Mouse (Mus musculus): Measurements from ENCODE around the gene Kitl. TPM values are rescaled to one million over a fixed set of nuclear protein-coding genes. Genes with fewer than 3 reads are reported as not detected.

Gene Kitl
- polyA plus RNA-seq, 1 experiment = 10.3 TPM

DNA sequence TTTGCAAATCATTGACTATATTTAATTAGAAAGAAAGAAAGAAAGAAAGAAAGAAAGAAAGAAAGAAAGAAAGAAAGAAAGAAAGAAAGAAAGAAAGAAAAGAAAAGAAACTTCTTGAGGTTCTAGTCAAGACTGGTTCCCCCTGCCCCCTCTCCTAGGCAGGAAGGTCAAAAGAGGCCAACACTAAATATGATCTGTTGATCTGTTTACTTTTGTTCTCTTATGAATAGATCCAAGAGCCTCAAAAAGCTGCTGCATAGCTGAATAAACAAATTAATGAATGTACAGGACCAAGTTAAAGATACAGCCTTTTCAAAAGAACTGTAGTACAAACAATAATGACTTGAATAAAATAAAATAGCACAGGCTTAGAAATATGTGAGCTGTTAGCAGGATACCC is 57.7 kb downstream of the Kitl start:
- Histone ChIP-seq H3K4me3 (ENCODE audit: insufficient read depth, low read depth, low read length) (no peak overlapping the region), H3K4me1 (ENCODE audit: control insufficient read depth, insufficient read depth, low read length) (no peaks in the 10 kb centered on the region), H3K27me3 (replicated peaks; ENCODE audit: control insufficient read depth, insufficient read depth, low read length) (no peaks in the 10 kb centered on the region), H3K36me3 (ENCODE audit: control insufficient read depth, insufficient read depth, low read length) (no peaks in the 10 kb centered on the region), H3K27ac (ENCODE audit: insufficient read depth, low read depth, low read length) (no peak overlapping the region)
- TF ChIP-seq CTCF (conservative IDR thresholded peaks at IDR 0.05; ENCODE audit: insufficient read depth, insufficient read length, low read depth, low read length) = no peak
- TF ChIP-seq POLR2A (IDR thresholded peaks at IDR 0.05; ENCODE audit: low read depth, low read length) = no peak
- DNase-seq = no peak

DNA sequence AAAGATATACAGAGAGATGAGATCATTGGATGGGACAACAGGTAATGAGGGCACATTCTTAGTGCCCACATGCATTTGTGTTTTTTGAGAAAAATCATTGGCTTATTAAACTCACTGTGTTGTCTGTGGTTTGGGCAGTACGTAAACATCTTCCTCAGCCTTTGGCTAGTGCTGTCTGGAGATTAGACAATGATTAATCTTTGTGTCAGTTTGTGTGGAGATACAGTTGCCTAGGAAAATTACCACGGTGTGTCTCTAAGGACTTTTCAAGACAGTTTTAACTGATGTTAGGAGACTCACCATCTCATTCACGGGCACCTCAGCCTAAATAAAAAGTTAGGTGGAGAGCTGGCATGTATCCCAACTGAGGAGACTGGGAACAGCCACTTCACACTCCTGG is 85.7 kb downstream of the Kitl start:
- WGBS = 22% methylated on average over 3 of the region's 3 CpGs
- no peak overlapping the region for H3K4me3 ChIP-seq (ENCODE audit: insufficient read depth, low read depth, low read length)
- H3K4me1 ChIP-seq (ENCODE audit: control insufficient read depth, insufficient read depth, low read length) = no peaks in the 10 kb centered on the region
- peak; percentile 4 for DNase-seq
- no peaks in the 10 kb centered on the region for H3K27me3 ChIP-seq (replicated peaks; ENCODE audit: control insufficient read depth, insufficient read depth, low read length)
- TF ChIP-seq POLR2A (IDR thresholded peaks at IDR 0.05; ENCODE audit: low read depth, low read length) = no peak
- TF ChIP-seq CTCF (conservative IDR thresholded peaks at IDR 0.05; ENCODE audit: insufficient read depth, insufficient read length, low read depth, low read length) = no peak
- no peaks in the 10 kb centered on the region for H3K36me3 ChIP-seq (ENCODE audit: control insufficient read depth, insufficient read depth, low read length)
- no peak overlapping the region for H3K27ac ChIP-seq (ENCODE audit: insufficient read depth, low read depth, low read length)

DNA sequence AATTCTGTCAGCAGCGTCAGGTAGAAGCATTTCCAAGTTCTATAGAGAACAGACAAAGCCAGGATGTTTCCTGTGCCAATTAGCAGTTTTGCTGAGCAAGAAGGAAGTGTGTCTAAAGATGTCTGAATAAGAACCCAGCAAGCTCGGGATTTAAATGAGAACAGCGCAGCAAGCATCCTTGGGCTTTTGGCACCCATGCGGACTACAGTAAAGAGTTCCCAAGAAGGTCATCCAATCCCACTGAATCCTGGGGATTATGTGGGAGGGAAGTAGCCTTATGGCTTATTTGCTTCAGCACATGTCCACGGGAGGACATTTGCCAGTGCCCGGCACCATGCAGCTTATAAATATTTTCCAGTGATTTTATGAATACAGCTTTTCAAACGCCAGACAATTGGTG is 95.8 kb downstream of the Kitl start:
- Histone ChIP-seq H3K4me1 (ENCODE audit: control insufficient read depth, insufficient read depth, low read length) (no peaks in the 10 kb centered on the region), H3K36me3 (ENCODE audit: control insufficient read depth, insufficient read depth, low read length) (no peaks in the 10 kb centered on the region), H3K4me3 (ENCODE audit: insufficient read depth, low read depth, low read length) (no peak overlapping the region), H3K27ac (ENCODE audit: insufficient read depth, low read depth, low read length) (no peak overlapping the region), H3K27me3 (replicated peaks; ENCODE audit: control insufficient read depth, insufficient read depth, low read length) (no peaks in the 10 kb centered on the region; the same call in 1 of the 2 replicates)
- DNase-seq = no peak
- TF ChIP-seq CTCF (conservative IDR thresholded peaks at IDR 0.05; ENCODE audit: insufficient read depth, insufficient read length, low read depth, low read length) (no peak), POLR2A (IDR thresholded peaks at IDR 0.05; ENCODE audit: low read depth, low read length) (no peak)
- 61% methylated on average over 7 of the region's 7 CpGs for WGBS

DNA sequence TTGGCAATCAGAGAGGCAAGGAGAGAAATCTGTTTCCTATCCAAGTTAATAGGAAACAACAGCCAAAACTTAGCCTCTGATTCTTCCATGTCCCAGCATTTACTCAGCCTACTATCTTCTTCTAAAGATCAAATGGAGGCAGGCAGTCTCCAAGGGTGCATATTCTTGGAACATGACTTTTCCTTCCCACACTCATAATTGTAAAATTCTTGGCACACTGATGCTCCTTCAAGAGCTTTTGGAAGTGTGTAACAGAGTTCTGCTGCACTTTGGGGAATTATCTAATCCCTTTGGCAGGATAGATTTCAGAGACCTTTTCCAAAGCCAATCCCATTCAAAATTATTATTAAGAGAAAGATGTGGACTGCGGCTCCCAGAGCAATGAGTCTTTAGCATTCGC is 100.1 kb downstream of the Kitl start:
- Histone ChIP-seq H3K27me3 (replicated peaks; ENCODE audit: control insufficient read depth, insufficient read depth, low read length) (no peaks in the 10 kb centered on the region; the same call in 1 of the 2 replicates), H3K4me3 (ENCODE audit: insufficient read depth, low read depth, low read length) (no peak overlapping the region), H3K27ac (ENCODE audit: insufficient read depth, low read depth, low read length) (no peak overlapping the region), H3K4me1 (ENCODE audit: control insufficient read depth, insufficient read depth, low read length) (no peaks in the 10 kb centered on the region), H3K36me3 (ENCODE audit: control insufficient read depth, insufficient read depth, low read length) (no peaks in the 10 kb centered on the region)
- TF ChIP-seq POLR2A (IDR thresholded peaks at IDR 0.05; ENCODE audit: low read depth, low read length) (no peak), CTCF (conservative IDR thresholded peaks at IDR 0.05; ENCODE audit: insufficient read depth, insufficient read length, low read depth, low read length) (no peak)
- DNase-seq = no peak
- 96% methylated on average over 2 of the region's 2 CpGs for WGBS

DNA sequence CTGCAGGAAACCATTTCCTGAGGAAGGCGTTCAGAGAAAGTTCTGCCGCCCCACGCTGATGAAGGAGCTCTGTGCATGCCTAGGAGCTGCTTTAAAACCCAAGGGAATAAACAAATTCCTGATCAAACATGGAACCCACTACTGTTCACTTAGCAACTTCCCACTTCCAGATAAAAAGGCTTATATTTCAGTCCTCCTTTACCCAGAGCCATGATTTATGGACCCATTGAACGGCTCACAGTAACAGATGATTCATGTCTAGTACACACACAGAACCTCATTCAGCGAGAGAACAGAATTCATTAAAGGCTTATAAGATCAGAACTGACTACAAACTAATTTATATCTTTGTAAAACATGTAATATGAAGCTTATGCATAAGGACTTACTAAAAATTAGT is 109.0 kb downstream of the Kitl start:
- Histone ChIP-seq H3K4me1 (ENCODE audit: control insufficient read depth, insufficient read depth, low read length) (no peaks in the 10 kb centered on the region), H3K27ac (ENCODE audit: insufficient read depth, low read depth, low read length) (no peak overlapping the region), H3K36me3 (ENCODE audit: control insufficient read depth, insufficient read depth, low read length) (no peaks in the 10 kb centered on the region), H3K4me3 (ENCODE audit: insufficient read depth, low read depth, low read length) (no peak overlapping the region), H3K27me3 (replicated peaks; ENCODE audit: control insufficient read depth, insufficient read depth, low read length) (no peaks in the 10 kb centered on the region)
- DNase-seq = no peak
- WGBS = 48% methylated on average over 5 of the region's 5 CpGs
- no peak for TF ChIP-seq CTCF (conservative IDR thresholded peaks at IDR 0.05; ENCODE audit: insufficient read depth, insufficient read length, low read depth, low read length)
- TF ChIP-seq POLR2A (IDR thresholded peaks at IDR 0.05; ENCODE audit: low read depth, low read length) = no peak

DNA sequence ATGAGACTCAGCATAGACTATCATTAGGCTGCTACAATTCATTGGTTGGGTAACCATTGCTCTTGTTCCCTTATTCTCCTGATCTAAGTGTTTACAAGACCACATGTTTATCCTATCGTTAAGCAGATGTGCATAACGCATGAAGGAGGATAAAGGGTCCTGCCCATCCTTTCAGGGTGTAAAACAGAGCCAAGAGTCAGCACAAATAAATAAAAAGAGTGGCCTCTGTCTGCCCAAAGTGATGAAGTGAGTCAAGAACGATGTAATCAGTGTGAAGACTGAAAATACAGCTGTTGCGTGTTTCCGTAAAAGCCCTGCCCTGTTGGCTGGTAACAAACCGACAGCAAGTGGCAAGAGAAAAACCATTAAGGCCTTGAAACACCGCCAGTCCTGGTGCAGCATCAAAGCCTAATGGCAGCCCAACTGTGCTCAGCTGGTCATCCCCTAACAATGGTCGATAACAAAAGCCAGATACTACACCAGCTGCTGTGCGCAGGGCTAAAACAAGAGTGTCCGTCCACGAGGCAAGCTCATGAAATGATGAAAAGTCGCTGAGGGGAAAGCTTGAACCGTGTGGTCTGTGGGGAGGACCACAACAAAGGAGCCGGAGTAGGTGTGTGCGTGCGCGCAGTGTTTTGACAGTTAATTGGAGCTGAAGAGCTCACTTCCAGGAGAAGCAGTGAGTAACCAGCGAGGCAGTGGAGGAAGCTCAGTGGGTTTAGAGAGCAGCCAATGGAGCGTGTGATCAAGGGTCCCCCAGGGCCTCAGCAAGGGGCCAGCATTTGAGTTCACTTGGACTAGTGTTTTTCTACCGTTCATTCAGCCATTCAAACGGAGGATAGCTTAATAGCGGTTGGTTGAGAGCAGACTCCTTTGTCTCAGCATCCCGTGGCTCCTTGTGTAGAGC is 112.7 kb downstream of the Kitl start:
- no peak overlapping the region for H3K27ac ChIP-seq (ENCODE audit: insufficient read depth, low read depth, low read length)
- H3K27me3 ChIP-seq (replicated peaks; ENCODE audit: control insufficient read depth, insufficient read depth, low read length) = no peaks in the 10 kb centered on the region
- H3K36me3 ChIP-seq (ENCODE audit: control insufficient read depth, insufficient read depth, low read length) = no peaks in the 10 kb centered on the region
- H3K4me3 ChIP-seq (ENCODE audit: insufficient read depth, low read depth, low read length) = no peak overlapping the region
- DNase-seq = no peak
- 71% methylated on average over 23 of the region's 23 CpGs for WGBS
- no peaks in the 10 kb centered on the region for H3K4me1 ChIP-seq (ENCODE audit: control insufficient read depth, insufficient read depth, low read length)
- TF ChIP-seq CTCF (conservative IDR thresholded peaks at IDR 0.05; ENCODE audit: insufficient read depth, insufficient read length, low read depth, low read length) = no peak
- TF ChIP-seq POLR2A (IDR thresholded peaks at IDR 0.05; ENCODE audit: low read depth, low read length) = no peak

DNA sequence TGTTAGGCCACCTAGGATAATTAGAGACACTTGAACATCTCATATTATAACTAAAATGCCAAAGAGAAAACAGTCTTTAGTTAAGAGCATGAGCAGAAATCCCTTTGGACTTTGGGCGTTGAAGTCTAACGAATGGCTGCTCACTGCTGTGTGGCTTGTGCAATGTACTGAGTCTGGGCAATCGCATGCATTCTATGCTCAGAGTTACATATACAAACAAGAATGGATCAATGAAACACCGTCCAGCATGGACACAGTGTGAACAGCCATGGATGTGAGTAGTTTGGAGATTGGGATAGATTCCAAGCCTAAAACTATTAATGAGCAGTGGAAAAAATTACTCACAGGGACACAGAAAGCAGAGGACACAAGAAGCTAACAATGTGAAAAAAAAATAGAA is 116.2 kb downstream of the Kitl start:
- Histone ChIP-seq H3K4me3 (ENCODE audit: insufficient read depth, low read depth, low read length) (no peak overlapping the region), H3K27me3 (replicated peaks; ENCODE audit: control insufficient read depth, insufficient read depth, low read length) (no peaks in the 10 kb centered on the region), H3K4me1 (ENCODE audit: control insufficient read depth, insufficient read depth, low read length) (no peaks in the 10 kb centered on the region), H3K36me3 (ENCODE audit: control insufficient read depth, insufficient read depth, low read length) (no peaks in the 10 kb centered on the region), H3K27ac (ENCODE audit: insufficient read depth, low read depth, low read length) (no peak overlapping the region)
- TF ChIP-seq CTCF (conservative IDR thresholded peaks at IDR 0.05; ENCODE audit: insufficient read depth, insufficient read length, low read depth, low read length) = no peak
- no peak for TF ChIP-seq POLR2A (IDR thresholded peaks at IDR 0.05; ENCODE audit: low read depth, low read length)
- WGBS = 54% methylated on average over 4 of the region's 4 CpGs
- no peak for DNase-seq

All from kidney, adult 2 months (tissue).